Mouse (Mus musculus): Measurements from ENCODE around the gene Ccnq.
"Not testable (repeated sequence)": the region's sequence is repeated elsewhere in the genome, so short reads cannot be mapped to it uniquely, and the experiment has no call there.

Ccnq gene

DNA sequence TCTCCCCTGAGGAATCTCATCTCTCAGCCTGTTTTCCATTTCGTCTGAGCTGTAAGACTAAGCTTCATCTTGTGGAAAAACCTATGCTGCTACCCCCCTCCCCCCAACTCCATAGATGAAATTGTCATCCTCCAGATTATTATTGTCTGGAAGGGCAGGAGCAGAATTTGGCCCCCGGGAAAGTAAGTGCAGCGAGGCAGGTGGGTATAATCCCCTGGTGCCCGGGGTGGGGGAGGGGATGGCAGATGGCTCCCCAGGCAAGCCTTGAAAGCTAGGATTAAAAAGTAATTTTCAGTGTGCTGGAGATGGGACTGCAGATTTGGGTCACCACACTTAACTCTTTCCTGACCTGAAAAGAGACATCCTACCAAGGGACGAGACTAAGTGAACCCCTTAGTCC is 10.7 kb upstream of the Ccnq start:
- DNase-seq (ENCODE audit: low read depth, low spot score) = no peak

DNA sequence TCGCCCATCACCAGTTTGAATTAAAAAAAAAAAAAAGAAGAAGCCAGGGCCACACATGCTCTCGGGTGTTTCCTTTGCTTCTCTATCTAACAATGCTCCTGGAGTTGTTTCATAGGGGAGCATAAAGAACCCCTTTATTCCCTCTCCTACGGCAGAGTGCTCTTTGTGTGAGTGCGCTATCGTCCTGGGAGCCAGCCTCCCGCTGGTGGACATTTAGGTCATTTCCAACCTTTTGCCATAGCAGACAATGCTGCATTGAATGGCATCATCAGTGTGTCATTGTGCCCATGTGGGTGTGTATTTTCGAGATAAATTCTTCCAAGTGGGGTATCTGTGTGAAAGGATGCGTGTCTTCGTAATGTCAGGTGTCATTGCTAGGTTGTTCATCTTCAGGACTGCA is 9.6 kb upstream of the Ccnq start:
- no peak for DNase-seq (ENCODE audit: low read depth, low spot score)

- no peak for DNase-seq (ENCODE audit: low read depth, low spot score)
These were observed 3.8 kb upstream of the Ccnq start for GRCm38 (mm10) chr11:78755299-78755698.

- not testable (repeated sequence) for DNase-seq (ENCODE audit: low read depth, low spot score)
These were observed 2.6 kb upstream of the Ccnq start for GRCm38 (mm10) chr11:78754177-78754576.

GRCm38 (mm10) chr11:78753183-78753582 is 1.7 kb upstream of the Ccnq start:
- DNase-seq (ENCODE audit: low read depth, low spot score) = no peak

- no peak for DNase-seq (ENCODE audit: low read depth, low spot score)
These were observed 294 bp upstream of the Ccnq start for GRCm38 (mm10) chr11:78751843-78752203.

- DNase-seq (ENCODE audit: low read depth, low spot score) = no peak
These were observed 5.3 kb downstream of the Ccnq start for GRCm38 (mm10) chr11:78746264-78746663.

GRCm38 (mm10) chr11:78745475-78745874 is 6.1 kb downstream of the Ccnq start:
- no peak for DNase-seq (ENCODE audit: low read depth, low spot score)

- no peak for DNase-seq (ENCODE audit: low read depth, low spot score)
These were observed 9.1 kb downstream of the Ccnq start for GRCm38 (mm10) chr11:78742461-78742860.

GRCm38 (mm10) chr11:78741958-78742357 is 9.6 kb downstream of the Ccnq start:
- DNase-seq (ENCODE audit: low read depth, low spot score) = no peak

GRCm38 (mm10) chr11:78739361-78739760 is 12.2 kb downstream of the Ccnq start:
- DNase-seq (ENCODE audit: low read depth, low spot score) = no peak

GRCm38 (mm10) chr11:78736877-78737408 is 14.6 kb downstream of the Ccnq start:
- DNase-seq (ENCODE audit: low read depth, low spot score) = no peak

DNA sequence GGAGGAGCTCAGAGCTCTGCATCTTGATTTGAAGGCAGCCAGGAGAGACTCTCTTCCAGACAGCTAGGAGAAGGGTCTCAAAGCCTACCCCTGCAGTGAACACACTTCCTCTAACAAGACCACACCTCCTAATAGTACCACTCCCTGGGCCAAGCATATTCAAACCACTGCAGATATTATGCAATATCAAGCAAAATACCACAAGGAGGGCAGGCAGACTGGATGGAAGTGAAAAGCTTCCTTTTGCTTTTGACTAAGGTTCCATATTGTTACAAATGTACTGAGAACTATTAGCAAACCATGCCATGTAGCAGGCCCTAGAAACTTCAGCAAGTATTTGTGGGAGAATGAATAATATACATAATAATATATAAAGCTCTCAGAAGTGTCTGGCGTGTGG is 16.4 kb downstream of the Ccnq start:
- no peak for DNase-seq (ENCODE audit: low read depth, low spot score)

DNA sequence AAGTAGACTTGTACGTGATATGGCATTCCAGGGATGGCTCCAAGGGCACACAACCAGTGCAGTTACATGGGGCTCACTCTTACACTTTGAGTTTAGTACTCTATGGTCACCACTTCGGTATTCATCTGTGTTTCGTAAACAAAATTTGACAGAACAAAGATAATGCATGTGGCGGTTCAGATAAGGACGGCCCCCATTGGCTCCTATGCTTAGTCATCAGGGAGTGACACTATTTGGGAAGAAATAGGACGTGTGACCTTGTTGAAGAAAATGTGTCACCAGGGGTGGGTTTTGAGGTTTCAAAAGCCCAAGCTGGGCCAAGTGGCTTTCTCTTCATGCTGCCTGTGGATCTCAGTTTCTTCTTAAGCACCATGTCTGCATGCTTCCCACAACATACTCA is 18.9 kb downstream of the Ccnq start:
- no peak for DNase-seq (ENCODE audit: low read depth, low spot score)

DNA sequence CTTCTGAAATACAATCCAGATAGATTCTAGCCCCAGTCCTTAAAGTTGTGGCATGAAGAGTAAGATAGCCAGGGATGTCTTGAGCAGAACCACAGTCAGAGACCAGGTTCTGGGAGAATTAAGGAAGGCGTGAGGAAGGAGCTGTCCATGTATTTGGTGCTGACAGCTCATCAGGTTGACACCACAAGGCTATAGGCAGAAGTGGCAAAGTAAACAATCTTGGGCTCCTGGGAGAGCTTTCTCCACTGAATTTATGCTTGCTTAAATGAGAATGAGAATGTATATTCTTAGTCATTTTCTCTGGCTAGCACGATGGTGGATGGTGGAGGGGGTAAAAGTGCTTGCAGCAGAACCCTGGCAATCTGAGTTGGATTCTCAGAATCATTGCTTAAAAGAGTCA is 20.6 kb downstream of the Ccnq start:
- peak; percentile 31 for DNase-seq (ENCODE audit: low read depth, low spot score)

DNA sequence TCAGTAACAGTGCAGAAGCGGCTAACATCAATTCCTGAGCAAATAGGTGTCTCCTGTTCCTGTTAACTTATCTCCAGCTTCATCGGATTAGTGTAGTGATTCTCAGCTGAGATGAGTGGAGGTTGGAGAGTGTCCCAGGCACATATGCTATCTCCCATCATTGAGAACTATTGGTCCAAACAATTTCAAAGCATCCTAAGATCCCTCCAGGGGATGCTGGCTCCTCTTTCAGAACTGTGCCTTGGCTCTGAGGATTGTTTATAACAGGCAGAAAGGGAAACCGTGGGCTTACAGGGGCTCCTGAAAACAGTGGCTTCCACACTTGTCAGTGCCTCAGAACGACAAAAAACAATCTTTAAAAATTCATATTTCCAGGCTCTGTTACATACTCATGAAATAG is 23.5 kb downstream of the Ccnq start:
- no peak for DNase-seq (ENCODE audit: low read depth, low spot score)

DNA sequence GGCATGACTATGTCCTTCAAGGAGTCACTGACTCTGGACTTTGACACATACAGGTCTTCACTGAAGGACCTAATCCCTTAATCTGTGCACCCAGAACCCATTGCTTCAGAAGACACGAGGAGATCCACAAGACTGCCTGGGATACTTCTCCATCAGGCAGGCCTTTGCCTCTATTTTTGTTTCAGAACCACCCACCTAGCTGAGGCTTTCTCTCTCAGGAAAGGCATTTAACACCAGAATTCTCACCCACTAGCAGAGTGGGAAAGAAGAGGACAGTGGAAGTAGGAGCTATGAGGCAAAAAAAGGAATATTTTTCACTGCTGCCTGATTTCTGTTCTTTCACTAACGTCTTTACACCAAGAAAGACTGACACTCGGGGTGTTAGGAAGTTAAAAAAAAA is 25.2 kb downstream of the Ccnq start:
- DNase-seq (ENCODE audit: low read depth, low spot score) = no peak

DNA sequence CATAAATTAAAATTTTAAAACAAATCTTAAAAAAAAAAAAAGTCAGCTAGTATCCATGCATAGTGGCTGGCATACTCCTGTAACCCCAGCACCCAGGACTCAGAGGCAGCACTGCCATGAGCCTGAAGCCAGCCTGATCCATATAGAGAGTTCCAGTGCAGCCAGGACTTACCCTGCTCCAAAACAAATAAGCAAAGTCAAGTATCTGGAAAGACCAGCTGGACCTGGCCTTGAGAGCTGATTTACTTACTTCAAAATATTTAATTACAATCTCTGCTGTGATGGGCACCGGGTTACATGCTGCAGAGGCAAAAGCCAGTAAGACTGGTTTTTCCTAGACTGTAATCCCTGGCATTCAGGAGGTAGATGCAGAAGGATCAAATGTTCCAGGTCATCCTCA is 26.7 kb downstream of the Ccnq start:
- DNase-seq (ENCODE audit: low read depth, low spot score) = no peak

DNA sequence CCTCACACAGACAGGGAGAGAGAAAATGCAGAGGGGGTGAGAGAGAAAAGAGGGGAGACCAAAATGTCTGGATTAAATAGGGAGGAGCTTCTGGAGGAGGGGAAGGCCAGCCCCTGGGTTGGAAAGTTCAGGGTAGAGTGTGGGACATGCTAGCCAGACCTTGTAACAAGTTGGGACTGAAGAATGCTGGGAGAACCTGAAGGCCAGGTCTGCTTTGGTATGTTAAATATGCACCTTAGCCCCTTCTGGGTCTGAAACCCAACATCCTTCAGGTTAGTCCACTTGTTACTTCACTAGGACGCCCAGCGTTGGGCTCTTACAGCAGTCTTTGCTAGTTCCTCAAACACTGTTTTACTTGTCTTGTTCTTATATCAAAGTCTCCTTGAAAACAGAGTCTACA is 30.1 kb downstream of the Ccnq start:
- DNase-seq (ENCODE audit: low read depth, low spot score) = no peak

- DNase-seq (ENCODE audit: low read depth, low spot score) = no peak
These were observed 33.9 kb downstream of the Ccnq start for GRCm38 (mm10) chr11:78717655-78718054.

DNA sequence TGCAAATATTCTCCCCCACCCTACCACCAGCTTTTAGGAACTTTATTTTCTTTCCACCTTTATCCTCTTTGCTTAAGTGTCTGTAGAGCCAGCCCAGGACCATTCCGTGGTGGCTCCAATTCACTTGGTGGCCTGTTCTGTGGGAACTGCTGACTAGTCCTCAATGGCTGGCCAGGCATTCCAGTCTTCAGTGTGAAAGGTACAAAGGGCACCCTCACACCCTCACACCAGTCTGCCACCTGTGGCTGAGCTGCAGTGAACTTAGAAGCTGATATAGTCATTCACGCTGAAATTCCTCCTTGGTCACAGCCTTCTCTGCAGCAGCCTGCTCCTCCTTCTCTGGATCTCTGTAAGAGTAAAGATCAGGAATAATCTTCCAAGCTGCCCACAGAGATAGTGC is 42.9 kb downstream of the Ccnq start:
- no peak for DNase-seq (ENCODE audit: low read depth, low spot score)

- DNase-seq (ENCODE audit: low read depth, low spot score) = no peak
These were observed 45.5 kb downstream of the Ccnq start for GRCm38 (mm10) chr11:78706026-78706425.

- no peak for DNase-seq (ENCODE audit: low read depth, low spot score)
These were observed 48.4 kb downstream of the Ccnq start for GRCm38 (mm10) chr11:78703085-78703484.

DNA sequence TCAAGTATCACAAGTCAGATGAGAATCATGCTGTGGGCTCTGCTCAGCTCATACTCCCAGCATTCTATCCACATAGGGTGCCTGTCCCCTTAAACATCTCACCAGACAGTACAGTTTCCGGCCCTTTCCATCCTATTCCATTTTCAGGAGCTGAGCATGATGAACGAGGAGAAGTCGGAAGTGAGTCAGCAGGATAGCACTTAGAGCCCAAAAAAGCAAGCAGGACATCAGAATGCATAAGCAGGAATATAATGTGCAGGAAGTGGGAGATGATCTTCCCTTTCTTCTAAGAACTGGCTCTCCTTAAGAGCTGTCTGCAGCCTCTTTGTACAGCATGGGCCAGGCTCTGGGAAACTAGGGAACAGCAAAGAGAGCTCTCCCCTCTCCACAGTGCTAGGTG is 49.2 kb downstream of the Ccnq start:
- no peak for DNase-seq (ENCODE audit: low read depth, low spot score)
